Mouse (Mus musculus) testis, postnatal 10 days (tissue): ENCODE measurements around the gene Gli2.
A peak's percentile ranks its signal among the peaks of the same experiment; 100 is the strongest.

Experiments used
- DNase-seq: peaks from one replicate; pipeline ENCODE4 v3.0.0; 2021; ENCODE audit warnings: low spot score

The Gli2 gene

GRCm38 (mm10) chr1:119051192-119051937 lies 2.1 kb downstream of the Gli2 start:
- DNase-seq, result no peak

GRCm38 (mm10) chr1:119049812-119050615 lies 3.4 kb downstream of the Gli2 start:
- DNase-seq, result no peak

GRCm38 (mm10) chr1:119048988-119049387 lies 4.4 kb downstream of the Gli2 start:
- no peak for DNase-seq

- DNase-seq, result no peak
Measured at GRCm38 (mm10) chr1:119048547-119048946, 4.9 kb downstream of the Gli2 start.

- DNase-seq, result peak; percentile 69
Measured at GRCm38 (mm10) chr1:119047462-119048371, 5.7 kb downstream of the Gli2 start.

DNA sequence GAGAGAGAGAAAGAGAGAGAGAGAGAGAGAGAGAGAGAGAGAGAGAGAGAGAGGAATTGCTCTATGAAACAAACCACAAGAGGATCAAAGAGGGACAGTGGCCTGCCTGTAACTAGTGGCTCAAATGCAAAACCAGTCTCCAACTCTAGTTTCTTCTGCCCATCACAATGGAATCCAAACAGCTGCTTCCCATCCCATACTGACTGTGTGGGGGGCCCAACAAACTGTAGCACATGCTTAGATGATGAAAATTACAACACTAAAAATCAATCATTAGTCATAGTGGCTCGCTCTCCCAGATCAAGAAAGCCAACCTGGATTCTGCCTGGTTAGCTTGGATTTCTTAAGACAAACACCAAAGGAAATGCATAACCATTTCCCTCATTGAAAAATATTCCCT lies 15.0 kb downstream of the Gli2 start:
- no peak for DNase-seq

DNA sequence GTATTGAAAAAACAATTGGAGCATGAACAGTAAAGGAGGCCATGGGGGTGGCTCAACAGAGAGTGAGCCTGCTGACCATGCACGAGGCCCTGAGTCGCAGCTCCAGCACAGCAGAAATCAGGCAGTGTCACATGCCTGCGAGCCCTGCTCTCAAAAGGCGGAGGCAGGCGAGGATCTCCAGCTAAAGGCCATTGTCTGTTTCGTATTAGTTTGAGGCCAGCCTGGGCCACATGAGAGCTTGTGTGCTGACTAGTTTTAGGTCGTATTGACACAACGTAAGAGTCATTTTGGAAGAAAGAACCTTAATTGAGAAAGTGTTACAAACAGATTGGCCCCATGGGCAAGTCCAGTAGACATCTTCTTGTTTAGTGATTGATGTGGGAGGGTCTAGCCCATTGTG lies 17.5 kb downstream of the Gli2 start:
- DNase-seq, result no peak

DNA sequence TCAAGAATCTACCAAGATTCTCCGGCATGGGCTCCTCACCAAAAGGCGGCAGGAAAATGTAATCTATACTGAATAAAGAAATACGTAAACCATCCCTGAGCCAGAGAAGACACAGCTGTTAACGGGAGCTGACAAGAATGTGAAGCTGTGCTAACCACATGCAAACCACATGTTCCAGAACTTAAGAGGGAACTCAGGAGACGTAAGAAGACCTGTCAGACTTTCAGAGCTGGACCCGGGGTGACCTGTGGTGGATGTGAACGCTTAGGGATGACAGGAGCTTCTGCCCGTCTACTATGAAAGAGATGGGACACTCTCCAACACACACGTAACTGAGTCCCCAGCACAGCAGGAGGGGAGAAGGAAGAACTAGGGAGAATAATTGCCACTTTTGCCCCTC lies 18.1 kb downstream of the Gli2 start:
- no peak for DNase-seq

DNA sequence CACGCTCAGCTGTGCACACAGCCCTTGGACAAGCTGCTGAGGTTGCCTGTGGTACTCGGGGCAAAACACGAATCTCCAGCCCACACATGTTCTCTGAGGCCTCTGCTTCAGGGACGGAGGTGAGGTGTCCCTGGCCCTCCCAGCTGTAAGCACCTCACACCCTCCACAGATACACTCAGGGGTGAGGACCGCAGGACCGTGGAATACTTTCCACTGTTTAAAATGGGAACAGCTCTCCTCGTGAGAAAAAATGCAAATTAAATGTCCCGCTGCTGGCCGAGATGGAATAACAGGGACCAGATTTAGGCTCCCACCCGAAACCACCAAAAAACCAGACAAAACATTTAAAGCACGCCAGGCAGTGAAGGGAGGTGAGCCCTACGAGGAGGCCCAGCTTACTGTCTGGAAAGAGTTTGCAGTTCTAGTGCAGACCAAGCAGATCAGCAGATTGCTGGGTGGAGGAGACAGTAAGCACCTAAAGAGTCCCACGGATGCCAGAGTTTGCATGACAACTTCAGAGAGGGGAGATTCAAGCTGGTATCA lies 19.2 kb downstream of the Gli2 start:
- DNase-seq, result no peak

- DNase-seq, result peak; percentile 64
Measured at GRCm38 (mm10) chr1:119033450-119034162, 19.8 kb downstream of the Gli2 start.

DNA sequence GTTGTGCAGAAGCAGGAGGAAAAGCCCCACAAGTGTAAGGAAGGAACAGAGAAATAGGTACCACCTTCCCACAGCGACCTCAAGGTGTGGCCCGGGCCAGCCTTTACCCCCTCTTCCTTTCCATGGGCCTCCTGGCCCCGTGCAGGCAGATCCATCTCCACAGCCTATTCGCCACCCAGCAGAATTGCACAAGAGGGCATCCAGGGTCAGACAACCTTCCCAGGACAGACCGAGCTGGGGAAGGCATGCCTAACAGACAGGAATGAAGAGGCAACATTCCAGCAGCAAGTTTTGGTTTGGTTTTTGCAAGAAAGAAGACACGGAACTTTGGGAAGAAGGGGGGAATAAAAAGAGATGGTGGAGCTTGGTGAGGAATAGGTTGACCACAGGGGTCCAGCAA lies 22.2 kb downstream of the Gli2 start:
- no peak for DNase-seq

DNA sequence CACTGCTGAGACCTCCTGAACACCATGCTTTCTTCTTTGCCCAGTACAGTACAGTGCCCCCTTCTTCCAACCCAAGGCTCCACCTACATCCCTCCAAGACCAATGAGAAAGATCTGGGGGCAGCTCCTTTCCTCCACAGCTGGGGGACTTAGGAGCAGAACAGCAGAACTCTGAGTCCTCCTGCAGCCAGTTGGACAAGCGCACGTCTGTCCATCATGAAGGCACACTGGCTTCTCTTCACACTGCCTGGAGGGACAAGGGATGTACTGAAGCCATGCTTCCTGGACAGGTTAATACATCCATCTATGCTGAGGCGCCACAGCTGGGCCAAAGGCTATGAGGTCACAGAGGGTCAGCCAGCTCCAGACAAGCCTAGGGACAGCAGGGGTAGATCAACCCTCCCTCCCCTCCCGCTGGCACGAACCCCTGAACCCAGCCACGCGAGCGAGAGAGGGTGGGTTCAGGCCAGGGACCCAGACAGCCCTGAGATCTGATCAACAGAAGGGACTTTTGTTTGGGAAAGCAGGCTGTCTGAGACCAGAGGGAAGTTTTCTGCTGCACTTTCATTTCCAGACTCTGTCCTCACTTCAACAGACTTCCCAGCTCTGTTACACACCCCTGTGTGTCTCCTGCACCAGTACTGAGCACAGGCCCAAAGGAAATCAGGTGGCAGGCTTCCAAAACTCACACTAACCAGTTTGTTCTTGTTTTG lies 27.6 kb downstream of the Gli2 start:
- DNase-seq, result peak; percentile 49

GRCm38 (mm10) chr1:119022311-119022710 lies 31.1 kb downstream of the Gli2 start:
- DNase-seq, result no peak

DNA sequence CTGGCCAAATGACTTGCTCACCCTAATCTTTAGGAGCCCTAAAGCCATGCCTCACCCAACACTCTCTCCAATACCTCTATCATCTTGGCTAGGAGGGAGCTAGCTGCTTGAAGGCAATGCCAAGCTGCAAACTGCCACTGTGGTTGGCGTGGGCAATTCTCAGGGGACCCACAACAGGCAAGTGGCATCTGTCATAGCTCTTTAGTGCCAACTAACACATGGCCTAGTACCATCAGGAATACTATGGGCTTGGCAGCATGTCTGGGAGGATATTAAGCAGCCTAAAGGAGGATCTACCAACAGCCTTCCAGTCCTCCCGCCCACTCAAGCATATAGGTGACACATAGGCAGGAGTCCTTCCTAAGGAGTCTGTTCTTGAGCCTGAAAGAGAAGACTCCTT lies 33.3 kb downstream of the Gli2 start:
- no peak for DNase-seq

DNA sequence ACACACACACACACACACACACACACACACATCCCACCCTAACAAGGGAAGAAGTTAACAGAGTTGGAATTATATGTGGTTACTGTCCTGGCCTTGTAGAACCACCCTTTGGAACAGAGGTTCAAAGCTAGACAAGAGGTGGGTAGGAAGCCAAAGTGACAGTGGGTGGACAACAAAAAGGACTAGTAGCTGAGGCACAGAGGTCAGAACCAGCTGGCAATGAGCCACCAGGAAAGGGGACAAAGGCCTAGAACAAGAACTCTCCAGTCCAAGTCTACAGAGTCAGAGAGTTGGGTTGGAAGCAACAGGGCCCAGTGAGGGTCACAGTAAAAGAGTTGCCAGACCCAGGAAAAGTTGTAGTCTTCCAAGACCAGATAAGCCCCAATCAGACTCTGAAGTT lies 34.4 kb downstream of the Gli2 start:
- no peak for DNase-seq

- DNase-seq, result no peak
Measured at GRCm38 (mm10) chr1:119016866-119017265, 36.6 kb downstream of the Gli2 start.

DNA sequence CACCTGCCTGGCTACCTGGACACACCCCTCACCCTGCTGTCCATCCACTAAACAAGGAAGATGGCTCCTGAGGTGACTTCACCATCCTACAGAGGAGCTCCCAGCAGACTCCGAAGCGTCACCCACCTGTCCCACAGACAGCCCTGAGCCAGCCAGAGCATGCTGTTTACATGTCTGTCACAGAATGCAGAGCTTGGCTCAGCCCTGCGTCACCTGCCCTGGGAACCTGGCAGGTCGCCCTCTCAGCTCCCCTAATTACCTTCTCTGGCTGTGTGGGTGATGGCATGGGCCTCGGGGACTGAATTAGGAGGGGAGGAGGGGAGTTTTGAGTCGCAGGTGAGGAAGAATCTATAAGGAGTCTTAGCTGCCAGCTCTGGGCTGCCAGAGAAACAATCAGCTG lies 38.3 kb downstream of the Gli2 start:
- DNase-seq, result no peak

DNA sequence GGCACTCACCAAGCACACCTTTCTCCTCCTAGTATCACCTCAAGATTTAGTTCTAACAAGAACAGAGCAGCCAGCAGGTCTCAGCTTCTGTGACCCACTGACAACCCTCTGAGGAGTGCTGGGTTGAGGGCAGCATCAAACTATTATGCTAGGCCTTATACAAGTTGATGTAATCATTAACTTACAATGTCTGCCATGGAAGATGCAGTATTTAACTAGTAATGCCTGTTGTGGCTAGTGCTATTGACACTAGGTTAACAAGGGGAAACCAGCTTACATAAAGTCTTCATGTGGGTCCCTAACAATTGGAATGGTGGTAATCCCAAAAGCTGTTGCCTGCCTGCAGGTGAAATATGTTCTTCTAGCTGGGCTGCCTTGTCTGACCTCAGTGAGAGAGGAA lies 44.5 kb downstream of the Gli2 start:
- DNase-seq, result no peak

- no peak for DNase-seq
Measured at GRCm38 (mm10) chr1:119003852-119004398, 49.5 kb downstream of the Gli2 start.

- DNase-seq, result no peak
Measured at GRCm38 (mm10) chr1:119001454-119002034, 51.9 kb downstream of the Gli2 start.
